Mouse (Mus musculus) inflammation-experienced regulatory T-cells, adult 6 months (primary cell): ENCODE measurements around the gene Cd163l1. TPM values are rescaled to one million over a fixed set of nuclear protein-coding genes. Genes with fewer than 3 reads are reported as not detected.

Experiments
- ATAC-seq: one replicate; pipeline ENCODE4 v1.8.0; 2017
- polyA plus RNA-seq, 3 experiments: library from polyadenylated mRNA; unstranded; fragments of 100-300 nt; shearing (Covaris generic); gene quantifications; one replicate each; pipeline ENCODE4 v1.2.1; 2017

Gene Cd163l1
- polyA plus RNA-seq, 3 experiments from 2014 or later, result 0.27 to 0.55 TPM; not detected in 1

DNA sequence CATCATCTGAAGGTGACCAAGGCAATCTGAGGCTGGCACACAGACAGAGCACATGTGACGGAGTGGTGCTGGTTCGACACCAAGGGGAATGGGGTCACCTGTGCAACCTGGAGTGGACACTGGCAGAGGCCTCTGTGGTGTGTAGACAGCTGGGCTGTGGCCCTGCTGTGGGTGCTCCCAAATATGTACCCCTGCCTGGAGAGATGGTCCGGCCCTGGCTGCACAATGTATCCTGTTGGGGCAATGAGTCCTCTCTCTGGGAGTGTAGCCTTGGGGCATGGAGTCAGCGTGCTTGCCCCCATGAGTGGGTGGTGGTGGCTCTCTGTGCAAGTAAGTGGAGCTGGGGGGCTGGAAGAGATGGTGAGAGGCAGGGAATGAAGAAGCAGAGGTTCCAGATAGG lies 2.3 kb downstream of the Cd163l1 start:
- ATAC-seq, result no peak

DNA sequence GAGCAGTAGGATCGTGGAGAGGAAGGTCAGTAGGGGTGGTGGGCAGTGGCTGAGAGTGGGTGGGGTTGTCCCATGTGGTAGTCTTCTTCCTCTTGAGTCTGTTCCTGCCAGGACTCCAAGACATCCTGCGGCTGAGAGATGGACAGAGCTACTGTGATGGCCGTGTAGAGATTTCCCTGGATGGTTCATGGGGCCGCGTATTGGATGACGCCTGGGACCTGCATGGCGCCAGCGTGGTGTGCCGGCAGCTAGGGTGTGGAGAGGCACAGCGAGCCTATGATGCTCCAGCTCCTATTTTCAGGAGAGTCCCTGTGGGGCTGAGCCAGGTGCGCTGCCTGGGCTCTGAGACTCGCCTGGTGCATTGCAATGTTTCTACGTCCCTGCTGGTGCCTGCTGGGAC lies 6.1 kb downstream of the Cd163l1 start:
- ATAC-seq, result no peak

DNA sequence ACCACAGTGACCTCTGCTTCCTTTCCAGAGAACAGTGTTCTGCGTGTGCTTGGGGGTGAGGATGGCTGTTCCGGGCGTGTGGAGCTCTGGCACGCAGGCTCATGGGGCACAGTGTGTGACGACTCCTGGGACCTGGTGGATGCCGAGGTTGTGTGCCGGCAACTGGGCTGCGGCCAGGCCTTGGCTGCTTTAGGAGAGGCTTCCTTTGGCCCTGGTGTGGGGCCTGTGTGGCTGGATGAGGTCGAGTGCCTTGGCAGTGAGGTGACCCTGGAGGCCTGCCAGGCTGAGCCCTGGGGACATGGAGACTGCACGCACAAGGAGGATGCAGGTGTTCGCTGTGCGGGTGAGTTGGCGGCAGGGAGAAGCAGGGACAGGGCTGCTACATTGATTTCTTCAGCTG lies 10.4 kb downstream of the Cd163l1 start:
- ATAC-seq, result no peak

DNA sequence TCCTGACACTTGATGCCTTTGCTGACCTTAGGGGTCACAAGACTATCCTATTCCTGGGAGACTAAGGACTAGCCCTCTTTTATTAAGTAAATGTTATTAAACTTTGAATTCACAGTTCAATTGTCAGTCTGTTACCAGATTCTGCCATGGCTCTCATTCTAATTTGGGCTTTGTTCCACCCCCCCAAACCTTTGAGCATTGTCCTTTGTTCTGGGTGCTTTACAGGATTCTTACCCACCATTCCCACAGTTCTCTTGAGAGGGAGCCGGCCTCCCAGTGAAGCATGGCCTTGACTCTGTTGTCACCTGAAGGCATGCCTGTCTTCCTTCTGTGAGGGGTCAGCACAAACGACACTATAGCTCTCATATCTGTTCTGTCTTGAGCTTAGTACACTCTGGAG lies 13.0 kb downstream of the Cd163l1 start:
- no peak for ATAC-seq

DNA sequence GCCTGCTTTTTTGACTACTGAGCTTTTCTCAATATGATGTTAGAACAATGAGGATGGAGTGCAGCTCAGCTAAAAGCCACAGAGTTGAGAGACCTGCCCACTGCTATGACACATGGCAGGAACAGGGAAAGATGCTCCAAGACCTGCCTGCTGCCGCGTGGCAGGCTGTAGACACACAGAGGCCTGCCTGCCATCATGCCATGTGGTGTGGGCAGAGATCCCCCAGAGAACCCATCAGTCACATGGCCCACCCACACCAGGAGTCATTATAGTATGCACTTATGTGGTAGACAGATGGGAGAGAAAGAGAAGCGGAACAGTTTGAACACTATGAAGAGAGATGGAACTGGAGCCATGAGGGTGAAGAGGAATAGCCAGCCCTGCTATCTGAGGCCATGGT lies 15.6 kb downstream of the Cd163l1 start:
- no peak for ATAC-seq

DNA sequence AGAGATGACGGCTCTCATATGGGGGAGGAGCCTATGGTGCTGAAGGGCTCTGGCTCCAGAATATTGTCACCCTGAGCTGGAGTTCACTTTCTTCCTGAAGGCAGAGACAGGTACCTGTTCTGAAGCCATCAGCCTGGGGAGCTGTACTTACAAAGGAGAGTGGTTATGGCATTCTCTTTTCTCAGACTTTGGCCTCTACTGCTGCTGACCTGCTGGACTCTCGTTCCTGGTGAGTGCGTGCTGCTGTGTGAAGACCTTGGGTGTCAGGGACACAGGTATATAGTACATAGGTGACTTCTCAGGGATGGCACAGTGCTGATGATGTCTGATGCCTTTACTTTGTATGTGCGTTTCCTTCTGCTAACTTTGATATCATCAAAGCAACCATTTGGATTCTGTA lies 29.1 kb downstream of the Cd163l1 start, which contains the start of gene 5830411N06Rik:
Gene 5830411N06Rik, plus strand, starts transcription at position 69 of the 400 bp plus-strand sequence.
- no peak for ATAC-seq

DNA sequence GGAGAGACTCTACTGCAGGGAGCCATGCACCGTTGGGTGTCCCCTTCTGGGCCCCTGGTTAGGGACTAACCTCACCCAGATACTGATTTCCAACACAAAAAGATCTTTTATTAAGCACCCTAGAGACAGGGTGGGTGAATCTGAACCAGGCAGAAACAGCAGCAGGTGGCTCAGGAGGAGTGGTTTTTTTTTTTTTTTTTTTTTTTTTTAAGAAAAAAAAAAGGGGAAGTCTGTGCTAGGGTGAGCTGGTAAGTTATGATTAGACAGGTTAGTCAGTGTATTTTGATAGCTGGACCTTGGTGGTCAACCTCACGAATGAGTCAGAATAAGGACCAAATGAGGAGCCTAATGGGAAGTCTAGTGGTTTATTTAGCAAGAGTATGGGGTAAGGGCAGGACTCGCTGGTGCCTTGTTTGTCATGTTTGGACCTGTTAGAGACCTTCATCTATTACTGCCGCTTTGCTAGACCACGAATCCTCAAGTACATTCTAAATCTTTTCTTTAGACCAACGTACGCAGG lies 35.8 kb downstream of the Cd163l1 start:
- ATAC-seq, result no peak

Other genes with a start within 250 kb of the Cd163l1 start
- 1 to 10 TPM in 2 of 3 experiments, under 1 TPM in 1; 0.66 to 1.5 (median 1.0) TPM for gene 6430531B16Rik, start 239.5 kb upstream of the Cd163l1 start, polyA plus RNA-seq
- 10 to 100 TPM in 2 of 3 experiments, 1 to 10 TPM in 1; 8.8 to 59.4 (median 13.1) TPM for gene Adam8, start 225.7 kb upstream of the Cd163l1 start, polyA plus RNA-seq
- gene Zfp511, start 181.9 kb upstream of the Cd163l1 start, polyA plus RNA-seq, result 10 to 100 TPM; 25.0 to 30.1 (median 25.7) TPM
- 10 to 100 TPM; 24.8 to 32.5 (median 28.0) TPM for gene Tubgcp2, start 181.6 kb upstream of the Cd163l1 start, polyA plus RNA-seq
- not detected for gene Msx3, start 169.2 kb upstream of the Cd163l1 start, polyA plus RNA-seq
- gene Caly, start 135.7 kb upstream of the Cd163l1 start, polyA plus RNA-seq, result not detected
- gene Prap1, start 124.9 kb upstream of the Cd163l1 start, polyA plus RNA-seq, result not detected
- gene Fuom, start 115.8 kb upstream of the Cd163l1 start, polyA plus RNA-seq, result 10 to 100 TPM; 11.6 to 13.9 (median 12.7) TPM
- gene Paox, start 102.5 kb upstream of the Cd163l1 start, polyA plus RNA-seq, result 1 to 10 TPM; 1.9 to 5.3 (median 3.8) TPM
- gene Echs1, start 101.8 kb upstream of the Cd163l1 start, polyA plus RNA-seq, result 10 to 100 TPM; 73.3 to 94.2 (median 81.1) TPM
- gene Mtg1, start 80.7 kb upstream of the Cd163l1 start, polyA plus RNA-seq, result 10 to 100 TPM; 16.4 to 28.8 (median 22.9) TPM
- not detected for gene Sprn, start 63.4 kb upstream of the Cd163l1 start, polyA plus RNA-seq
- under 1 TPM in 1 of 3 experiments, not detected in 2; 0.07 TPM for gene Olfr522, start 53.5 kb upstream of the Cd163l1 start, polyA plus RNA-seq
- gene Olfr523, start 45.0 kb upstream of the Cd163l1 start, polyA plus RNA-seq, result not detected
- under 1 TPM in 1 of 3 experiments, not detected in 2; 0.13 TPM for gene Olfr524, start 12.3 kb upstream of the Cd163l1 start, polyA plus RNA-seq
- gene 5830411N06Rik, start 29.0 kb downstream of the Cd163l1 start, polyA plus RNA-seq, result 1 to 10 TPM in 1 of 3 experiments, not detected in 2; 2.9 TPM
- gene Olfr525, start 102.6 kb downstream of the Cd163l1 start, polyA plus RNA-seq, result under 1 TPM; 0.25 to 0.54 (median 0.34) TPM
- gene Olfr527, start 115.8 kb downstream of the Cd163l1 start, polyA plus RNA-seq, result under 1 TPM in 2 of 3 experiments, not detected in 1; 0.23 to 0.35 TPM
- gene Olfr60, start 143.4 kb downstream of the Cd163l1 start, polyA plus RNA-seq, result 1 to 10 TPM in 2 of 3 experiments, under 1 TPM in 1; 0.42 to 1.2 (median 1.0) TPM
- under 1 TPM in 1 of 3 experiments, not detected in 2; 0.20 TPM for gene Olfr530, start 158.1 kb downstream of the Cd163l1 start, polyA plus RNA-seq
- gene Olfr531, start 184.7 kb downstream of the Cd163l1 start, polyA plus RNA-seq, result not detected
- gene Olfr532, start 203.4 kb downstream of the Cd163l1 start, polyA plus RNA-seq, result not detected
- gene Olfr533, start 245.1 kb downstream of the Cd163l1 start, polyA plus RNA-seq, result under 1 TPM in 1 of 3 experiments, not detected in 2; 0.19 TPM